Mouse (Mus musculus) ES-E14 (cell line): ENCODE results near the gene Trpt1.

Experiments used
- CHD2 ChIP-seq: IDR thresholded peaks from 2 replicates; pipeline ENCODE4 v1.6.1; 2014; ENCODE audit warnings: mild to moderate bottlenecking, low read depth, low read length, inconsistent platforms
- ZNF384 ChIP-seq: IDR thresholded peaks from 2 replicates; pipeline ENCODE4 v1.6.1; 2012; ENCODE audit warnings: low read depth, low read length, inconsistent platforms

DNA sequence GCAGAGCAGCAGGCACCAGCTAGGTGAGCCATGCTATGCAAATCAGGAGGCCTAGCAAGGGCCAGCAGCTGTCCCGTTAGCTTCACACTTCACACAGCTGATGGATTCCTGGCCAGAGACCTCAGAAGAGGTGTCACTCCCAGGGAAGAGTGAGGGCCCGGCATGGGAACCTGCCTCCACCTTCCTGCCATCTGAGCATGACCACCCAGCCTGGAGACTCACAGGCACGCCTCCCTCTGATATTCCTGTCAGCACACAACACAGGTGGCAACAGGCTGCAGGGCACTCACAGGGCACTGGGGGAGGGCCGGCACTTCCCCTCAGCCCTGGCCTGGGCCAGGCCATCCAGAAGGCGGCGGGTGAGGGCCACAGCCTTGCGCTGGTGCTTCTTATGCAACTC is 40.5 kb upstream of the Trpt1 start:
- TF ChIP-seq ZNF384 (no peak), CHD2 (no peak)
